Mouse (Mus musculus): ENCODE data around the gene Akap6.

Akap6 gene

DNA sequence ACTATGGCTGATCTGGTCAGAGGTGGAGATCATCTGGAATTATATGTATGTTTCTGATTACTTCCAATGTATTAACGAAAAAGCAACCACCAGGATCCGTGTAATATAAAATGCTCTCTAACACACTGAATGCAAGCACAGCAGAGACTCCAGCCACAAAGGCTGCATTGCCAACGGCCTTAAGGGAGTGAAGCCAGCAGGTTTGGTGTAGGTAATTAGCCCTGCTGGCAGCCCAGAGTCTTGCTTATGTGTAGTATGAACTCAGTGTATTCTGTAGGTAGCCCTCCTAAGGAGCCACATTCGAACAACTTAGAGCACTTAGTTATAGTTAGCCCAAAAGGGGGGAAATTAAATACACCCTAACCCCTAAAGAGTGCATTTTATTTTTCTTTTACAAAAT, 426.1 kb downstream of the Akap6 start:
- Histone ChIP-seq H3K27me3 (ENCODE audit: insufficient read depth, low read length) (no peaks in the 10 kb centered on the region), H3K4me1 (replicated peaks; ENCODE audit: low read depth, low read length) (no peaks in the 10 kb centered on the region), H3K4me3 (replicated peaks; ENCODE audit: low read length) (no peak overlapping the region), H3K36me3 (ENCODE audit: insufficient read depth, low read length) (no peaks in the 10 kb centered on the region), H3K9me3 (ENCODE audit: low read length) (0 out of 2 replicates have a peak, but pooled peaks cover 4% of the 10 kb centered on the region)
- TF ChIP-seq POU5F1 (IDR thresholded peaks at IDR 0.05; ENCODE audit: borderline replicate concordance, low read length) (no peak), NANOG (IDR thresholded peaks at IDR 0.05; ENCODE audit: borderline replicate concordance, low read length) (no peak)

DNA sequence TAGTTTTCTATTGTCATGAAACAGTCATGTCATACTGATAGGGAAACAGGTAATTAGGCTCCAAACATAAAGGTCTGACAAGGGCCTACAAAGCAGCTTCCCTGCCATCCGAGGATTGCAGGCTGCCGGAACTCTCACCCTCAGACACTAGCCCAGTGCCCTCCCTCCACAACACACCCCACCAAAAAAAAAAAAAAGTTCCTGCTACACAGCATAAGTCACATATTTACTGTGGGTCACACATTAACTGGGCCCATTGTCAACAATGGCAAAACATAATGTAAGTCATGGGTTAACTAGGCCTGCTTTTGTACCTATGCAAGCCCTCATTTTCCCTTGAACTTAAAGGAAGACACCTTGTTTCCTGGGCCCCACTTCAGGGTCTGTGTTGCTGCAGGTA, 435.0 kb downstream of the Akap6 start:
- Histone ChIP-seq H3K9me3 (ENCODE audit: low read length) (no peaks in the 10 kb centered on the region), H3K36me3 (ENCODE audit: insufficient read depth, low read length) (no peaks in the 10 kb centered on the region), H3K27me3 (ENCODE audit: insufficient read depth, low read length) (no peaks in the 10 kb centered on the region), H3K4me1 (replicated peaks; ENCODE audit: low read depth, low read length) (no peaks in the 10 kb centered on the region), H3K4me3 (replicated peaks; ENCODE audit: low read length) (no peak overlapping the region)
- TF ChIP-seq POU5F1 (IDR thresholded peaks at IDR 0.05; ENCODE audit: borderline replicate concordance, low read length) (no peak), CTCF (conservative IDR thresholded peaks at IDR 0.05; ENCODE audit: low read length) (no peak), NANOG (IDR thresholded peaks at IDR 0.05; ENCODE audit: borderline replicate concordance, low read length) (no peak)

DNA sequence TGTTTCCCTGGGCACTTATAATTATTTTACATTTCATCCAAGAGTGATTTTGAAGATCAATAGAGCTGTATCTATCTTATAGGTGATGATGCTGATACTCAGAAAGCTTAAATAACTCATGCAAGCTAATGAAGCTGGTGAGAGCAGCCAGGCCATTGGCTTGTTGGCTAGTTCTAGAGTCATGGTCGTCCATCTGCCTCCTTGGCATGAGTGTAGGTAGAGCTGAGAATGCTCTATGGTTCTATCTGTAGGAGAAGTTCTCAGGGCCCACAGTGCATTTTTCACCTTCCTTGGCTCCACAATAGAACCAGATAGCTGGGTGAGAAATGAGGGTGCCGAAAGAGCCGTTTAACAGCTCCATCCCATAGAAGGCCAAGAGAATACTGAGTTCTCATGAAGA, 438.1 kb downstream of the Akap6 start:
- Histone ChIP-seq H3K4me1 (replicated peaks; ENCODE audit: low read depth, low read length) (no peaks in the 10 kb centered on the region), H3K36me3 (ENCODE audit: insufficient read depth, low read length) (no peaks in the 10 kb centered on the region), H3K9me3 (ENCODE audit: low read length) (no peaks in the 10 kb centered on the region), H3K27me3 (ENCODE audit: insufficient read depth, low read length) (0 out of 2 replicates have a peak, but pooled peaks cover 5% of the 10 kb centered on the region), H3K4me3 (replicated peaks; ENCODE audit: low read length) (no peak overlapping the region)
- TF ChIP-seq NANOG (IDR thresholded peaks at IDR 0.05; ENCODE audit: borderline replicate concordance, low read length) (no peak), CTCF (conservative IDR thresholded peaks at IDR 0.05; ENCODE audit: low read length) (no peak), POU5F1 (IDR thresholded peaks at IDR 0.05; ENCODE audit: borderline replicate concordance, low read length) (no peak)

DNA sequence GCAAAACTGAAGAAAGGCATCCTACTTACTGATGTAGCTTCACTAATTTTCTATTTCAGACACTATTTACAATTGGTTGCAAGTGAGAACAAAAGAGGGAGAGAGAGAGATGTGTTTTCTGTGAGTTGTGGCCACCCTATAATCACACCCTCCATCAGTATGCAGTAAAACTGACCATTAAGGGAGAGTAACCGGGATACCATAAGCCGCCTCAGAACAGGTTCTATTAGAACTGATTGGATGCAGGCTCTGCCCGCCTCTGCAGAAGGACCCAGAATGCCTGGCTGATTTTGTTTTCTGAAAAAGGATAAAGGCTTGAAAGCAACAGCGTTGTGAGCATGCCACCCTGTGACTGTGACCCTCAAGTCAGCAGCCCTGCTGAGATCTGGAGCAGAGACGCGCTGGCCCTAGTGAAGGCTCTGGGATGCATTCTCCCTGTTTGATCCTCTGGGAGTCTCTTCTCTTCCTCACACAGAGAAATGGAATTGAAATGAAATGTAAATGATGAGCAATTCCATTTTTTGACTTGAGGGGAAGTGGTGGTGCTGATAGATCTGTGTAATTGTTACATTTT, 445.0 kb downstream of the Akap6 start:
- Histone ChIP-seq H3K9me3 (ENCODE audit: low read length) (no peaks in the 10 kb centered on the region), H3K27me3 (ENCODE audit: insufficient read depth, low read length) (0 out of 2 replicates have a peak, but pooled peaks cover 5% of the 10 kb centered on the region), H3K4me1 (replicated peaks; ENCODE audit: low read depth, low read length) (no peaks in the 10 kb centered on the region), H3K4me3 (replicated peaks; ENCODE audit: low read length) (no peak overlapping the region), H3K36me3 (ENCODE audit: insufficient read depth, low read length) (no peaks in the 10 kb centered on the region)
- TF ChIP-seq NANOG (IDR thresholded peaks at IDR 0.05; ENCODE audit: borderline replicate concordance, low read length) (no peak), POU5F1 (IDR thresholded peaks at IDR 0.05; ENCODE audit: borderline replicate concordance, low read length) (no peak), CTCF (conservative IDR thresholded peaks at IDR 0.05; ENCODE audit: low read length) (no peak)

DNA sequence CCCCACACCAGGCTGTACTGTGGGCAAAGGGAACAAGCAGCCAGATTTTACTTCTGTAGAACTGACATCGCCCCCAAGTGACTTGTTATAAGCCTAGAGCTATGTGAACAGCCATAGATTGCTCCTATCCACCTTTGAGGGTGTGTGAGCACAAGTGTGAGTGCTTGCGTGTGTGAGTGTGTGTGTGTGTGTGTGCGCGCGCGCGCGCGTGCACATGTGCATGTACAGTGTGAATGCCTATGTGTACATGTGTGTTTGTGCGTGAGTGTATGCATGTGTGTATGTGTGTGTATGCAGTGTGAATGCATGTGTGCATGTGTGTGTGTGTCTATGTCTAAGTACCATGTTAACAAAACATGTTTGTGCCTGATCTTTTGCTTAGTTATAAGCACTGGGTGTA, 445.6 kb downstream of the Akap6 start:
- Histone ChIP-seq H3K36me3 (ENCODE audit: insufficient read depth, low read length) (no peaks in the 10 kb centered on the region), H3K4me3 (replicated peaks; ENCODE audit: low read length) (no peak overlapping the region), H3K4me1 (replicated peaks; ENCODE audit: low read depth, low read length) (no peaks in the 10 kb centered on the region), H3K9me3 (ENCODE audit: low read length) (peaks cover 5% of the 10 kb centered on the region), H3K27me3 (ENCODE audit: insufficient read depth, low read length) (0 out of 2 replicates have a peak, but pooled peaks cover 5% of the 10 kb centered on the region)
- TF ChIP-seq NANOG (IDR thresholded peaks at IDR 0.05; ENCODE audit: borderline replicate concordance, low read length), result no peak
- no peak for TF ChIP-seq POU5F1 (IDR thresholded peaks at IDR 0.05; ENCODE audit: borderline replicate concordance, low read length)
- TF ChIP-seq CTCF (conservative IDR thresholded peaks at IDR 0.05; ENCODE audit: low read length), result no peak

DNA sequence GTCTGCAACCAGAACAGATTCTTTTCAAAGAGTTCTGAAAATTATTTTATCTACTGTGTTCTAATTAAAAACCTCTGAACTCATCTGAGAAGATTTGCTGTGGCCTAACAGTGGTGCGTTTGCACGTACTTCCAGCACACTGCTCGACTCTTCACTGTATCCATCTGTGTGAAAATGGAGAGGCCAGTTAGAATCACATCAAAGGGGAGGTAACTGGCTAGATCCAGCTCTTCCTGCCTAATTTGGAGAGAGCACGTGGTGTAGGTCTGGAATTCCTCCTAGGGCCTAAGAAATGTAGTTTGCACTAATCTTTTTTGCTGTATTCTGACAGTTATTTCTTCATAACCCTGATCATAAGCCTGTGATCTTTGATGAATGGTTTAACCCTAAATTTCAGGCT, 446.3 kb downstream of the Akap6 start:
- TF ChIP-seq CTCF (conservative IDR thresholded peaks at IDR 0.05; ENCODE audit: low read length), result no peak
- TF ChIP-seq POU5F1 (IDR thresholded peaks at IDR 0.05; ENCODE audit: borderline replicate concordance, low read length), result no peak
- H3K4me1 ChIP-seq (replicated peaks; ENCODE audit: low read depth, low read length), result no peaks in the 10 kb centered on the region
- H3K9me3 ChIP-seq (ENCODE audit: low read length), result peaks cover 10% of the 10 kb centered on the region
- no peak overlapping the region for H3K4me3 ChIP-seq (replicated peaks; ENCODE audit: low read length)
- no peaks in the 10 kb centered on the region for H3K36me3 ChIP-seq (ENCODE audit: insufficient read depth, low read length)
- H3K27me3 ChIP-seq (ENCODE audit: insufficient read depth, low read length), result 0 out of 2 replicates have a peak, but pooled peaks cover 5% of the 10 kb centered on the region

DNA sequence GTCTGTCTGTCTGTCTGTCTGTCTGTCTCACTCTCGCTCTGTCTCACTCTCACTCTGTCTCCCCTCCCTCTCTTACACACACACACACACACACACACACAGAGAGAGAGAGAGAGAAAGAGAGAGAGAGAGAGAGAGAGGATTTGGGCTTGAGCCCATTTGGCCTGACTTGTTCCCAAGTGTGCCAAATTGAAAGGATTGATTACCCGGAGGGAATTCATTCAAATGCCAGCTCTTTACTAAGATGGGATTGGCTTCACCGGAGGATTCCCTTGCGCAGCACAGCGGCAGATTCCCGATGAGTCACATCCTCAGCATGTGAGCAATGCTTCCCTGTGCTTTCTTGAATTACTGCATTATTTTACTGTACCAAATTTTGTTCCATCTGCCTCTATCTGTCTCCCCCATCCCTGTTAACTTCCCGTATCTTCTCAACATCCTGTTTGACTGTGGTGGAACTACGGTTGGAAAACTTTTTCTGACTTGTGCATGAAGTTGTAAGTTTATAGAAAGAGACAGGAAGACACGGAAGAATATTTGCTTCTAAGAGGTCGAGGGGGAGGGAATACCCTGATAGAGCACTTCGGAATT, 447.4 kb downstream of the Akap6 start:
- TF ChIP-seq NANOG (IDR thresholded peaks at IDR 0.05; ENCODE audit: borderline replicate concordance, low read length) (no peak), POU5F1 (IDR thresholded peaks at IDR 0.05; ENCODE audit: borderline replicate concordance, low read length) (no peak), CTCF (conservative IDR thresholded peaks at IDR 0.05; ENCODE audit: low read length) (no peak)
- Histone ChIP-seq H3K36me3 (ENCODE audit: insufficient read depth, low read length) (no peaks in the 10 kb centered on the region), H3K27me3 (ENCODE audit: insufficient read depth, low read length) (0 out of 2 replicates have a peak, but pooled peaks cover 5% of the 10 kb centered on the region), H3K4me3 (replicated peaks; ENCODE audit: low read length) (no peak overlapping the region), H3K9me3 (ENCODE audit: low read length) (peaks cover 12% of the 10 kb centered on the region), H3K4me1 (replicated peaks; ENCODE audit: low read depth, low read length) (no peaks in the 10 kb centered on the region)

DNA sequence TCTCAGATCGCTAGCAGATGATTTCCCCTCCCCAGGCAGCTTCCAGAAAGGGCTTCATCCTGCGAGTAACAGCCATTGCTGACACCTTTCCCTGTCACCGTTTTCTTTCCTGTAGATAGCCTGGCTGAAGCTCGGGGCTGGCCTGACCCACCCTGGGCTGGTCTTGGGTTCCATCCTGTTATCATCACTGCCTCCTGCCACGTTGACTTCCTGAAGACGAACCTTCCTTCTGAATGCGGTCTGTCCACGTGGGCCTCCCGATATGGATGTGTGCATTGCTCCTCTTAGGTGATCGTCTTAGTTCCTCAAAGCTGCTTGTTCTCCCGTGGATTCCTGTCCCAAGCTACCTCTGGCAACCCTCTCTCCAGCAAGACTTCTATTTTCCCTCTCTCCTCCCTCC, 448.5 kb downstream of the Akap6 start:
- no peak for TF ChIP-seq NANOG (IDR thresholded peaks at IDR 0.05; ENCODE audit: borderline replicate concordance, low read length)
- TF ChIP-seq POU5F1 (IDR thresholded peaks at IDR 0.05; ENCODE audit: borderline replicate concordance, low read length), result no peak
- TF ChIP-seq CTCF (conservative IDR thresholded peaks at IDR 0.05; ENCODE audit: low read length), result no peak
- H3K36me3 ChIP-seq (ENCODE audit: insufficient read depth, low read length), result no peaks in the 10 kb centered on the region
- peaks cover 12% of the 10 kb centered on the region for H3K9me3 ChIP-seq (ENCODE audit: low read length)
- no peaks in the 10 kb centered on the region for H3K27me3 ChIP-seq (ENCODE audit: insufficient read depth, low read length)
- no peak overlapping the region for H3K4me3 ChIP-seq (replicated peaks; ENCODE audit: low read length)
- no peaks in the 10 kb centered on the region for H3K4me1 ChIP-seq (replicated peaks; ENCODE audit: low read depth, low read length)

All from E14TG2a.4 (cell line).